In genomic region chr10:96254250-96254862, GRCm38 (mm10) we compare ENCODE assay signal across 13 mouse cellular contexts.
"Had no signal": no experiment of that assay in that cellular context is flagged by ENCODE, and none has a peak within 500 bp of the region (broad histone marks: within the 10 kb centered on the region; RNA-seq: fewer than 3 reads in every experiment).

No protein-coding gene starts in this region.

- DNase-seq: kidney, adult 9 months; kidney, postnatal 14 days; kidney, postnatal 4 days; layer of hippocampus, adult 9-11 months; liver, embryonic 13.5 days; lung, adult 2 months; lung, postnatal 14 days; lung, postnatal 4 days; midbrain, embryonic 14.5 days; retina, postnatal 1 day; thymus, adult 2 months; thymus, postnatal 14 days; thymus, postnatal 4 days had no signal
